Mouse (Mus musculus): Measurements from ENCODE around the gene Cdipt. TPM values are rescaled to one million over a fixed set of nuclear protein-coding genes. Genes with fewer than 3 reads are reported as not detected.

Cdipt gene
- 33.4 and 41.3 TPM in 2 replicates for polyA plus RNA-seq (2012; ENCODE audit: insufficient read depth, insufficient read length, missing spikeins)

- Histone ChIP-seq H3K4me1 (ENCODE audit: control insufficient read depth, insufficient read depth, insufficient read length, low read length) (peaks cover 19% of the 10 kb centered on the region), H3K27ac (replicated peaks; ENCODE audit: low read depth, low read length) (peak within 1 kb of the TSS; percentile 100), H3K4me3 (ENCODE audit: insufficient read depth, low read depth, low read length) (peak within 1 kb of the TSS; percentile 98)
These were observed at the start of gene Cdipt for GRCm38 (mm10) chr7:126975893-126975949. Gene Cdipt (plus strand): TSS chr7:126975914.

- H3K4me3 ChIP-seq (ENCODE audit: insufficient read depth, low read depth, low read length) = no peak overlapping the region
- no peak overlapping the region for H3K27ac ChIP-seq (replicated peaks; ENCODE audit: low read depth, low read length)
- H3K4me1 ChIP-seq (ENCODE audit: control insufficient read depth, insufficient read depth, insufficient read length, low read length) = no peaks in the 10 kb centered on the region
These were observed 49.4 kb upstream of the Cdipt start for GRCm38 (mm10) chr7:126926299-126926698.

DNA sequence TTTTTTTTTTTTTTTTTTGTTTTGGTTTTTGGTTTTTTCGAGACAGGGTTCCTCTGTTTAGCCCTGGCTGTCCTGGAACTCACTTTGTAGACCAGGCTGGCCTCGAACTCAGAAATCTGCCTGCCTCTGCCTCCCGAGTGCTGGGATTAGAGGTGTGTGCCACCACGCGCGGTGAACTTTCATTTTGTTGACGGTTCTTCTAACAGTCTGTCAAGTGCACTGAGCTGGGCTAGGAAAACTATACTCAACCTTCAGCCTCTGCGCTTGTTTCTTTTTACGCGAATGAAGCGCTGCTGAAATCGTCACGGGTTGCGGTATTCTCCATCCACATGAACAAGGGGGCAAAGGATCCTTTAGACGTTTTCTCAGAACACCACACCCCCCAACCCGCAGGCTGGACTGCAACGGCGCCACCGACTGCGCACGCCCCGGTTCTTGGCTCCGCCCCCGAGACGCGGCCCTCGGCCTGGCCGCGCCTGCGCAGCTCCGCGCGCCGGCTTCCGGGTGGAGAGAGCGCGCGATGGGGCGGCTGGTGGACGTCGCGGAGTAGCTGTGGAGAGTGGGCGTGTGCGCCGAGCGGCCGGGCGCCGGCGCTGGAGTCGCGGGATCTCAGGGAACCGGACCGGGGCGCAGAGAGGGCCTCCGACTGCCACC lies 47.2 kb upstream of the Cdipt start, which contains the start of gene Kctd13:
Gene Kctd13 (plus strand): TSS at position 496 of the 654 bp plus-strand sequence.
- H3K27ac ChIP-seq (replicated peaks; ENCODE audit: low read depth, low read length) = 0 out of 2 replicates have a peak within 1 kb of the TSS, but pooled peaks have one; percentile 30
- peak within 1 kb of the TSS; percentile 75 for H3K4me3 ChIP-seq (ENCODE audit: insufficient read depth, low read depth, low read length)
- no peaks in the 10 kb centered on the region for H3K4me1 ChIP-seq (ENCODE audit: control insufficient read depth, insufficient read depth, insufficient read length, low read length)

DNA sequence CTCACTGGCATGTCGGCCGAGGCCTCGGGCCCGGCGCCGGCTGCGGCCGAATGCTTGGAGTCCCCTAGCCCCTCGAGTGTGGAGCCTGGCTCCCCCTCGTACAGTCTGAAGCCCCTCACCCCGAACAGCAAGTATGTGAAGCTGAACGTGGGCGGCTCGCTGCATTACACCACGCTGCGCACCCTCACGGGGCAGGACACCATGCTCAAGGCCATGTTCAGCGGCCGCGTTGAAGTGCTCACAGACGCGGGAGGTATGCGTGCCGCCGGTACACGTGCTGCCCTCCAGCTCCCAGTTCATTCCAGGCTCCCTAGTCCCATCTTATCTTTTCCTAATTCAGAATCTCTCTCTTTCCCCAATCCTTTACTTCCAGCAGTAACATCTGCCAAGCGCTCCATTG lies 46.7 kb upstream of the Cdipt start:
- Histone ChIP-seq H3K4me3 (ENCODE audit: insufficient read depth, low read depth, low read length) (peak overlapping the region; percentile 75), H3K27ac (replicated peaks; ENCODE audit: low read depth, low read length) (no peak overlapping the region), H3K4me1 (ENCODE audit: control insufficient read depth, insufficient read depth, insufficient read length, low read length) (no peaks in the 10 kb centered on the region)

DNA sequence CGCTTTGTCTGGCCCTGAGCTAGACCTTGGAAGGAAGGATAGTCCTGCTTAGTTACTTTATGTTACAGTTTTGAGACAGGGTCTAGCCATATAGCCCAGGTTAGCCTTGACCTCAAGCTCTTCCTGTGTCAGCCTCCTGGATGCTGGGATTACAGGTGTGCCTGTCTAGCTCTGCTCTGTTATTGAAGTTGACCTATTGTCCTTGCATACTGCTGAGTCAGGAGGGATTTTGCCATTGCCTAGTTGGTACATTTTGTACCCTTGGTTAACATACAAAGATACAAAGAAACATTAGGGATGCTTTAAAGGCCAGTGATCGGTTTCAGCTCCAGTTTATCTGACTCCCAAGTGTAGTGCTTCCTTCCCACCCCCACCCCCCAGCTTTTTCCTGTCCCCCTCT lies 43.1 kb upstream of the Cdipt start:
- Histone ChIP-seq H3K4me1 (ENCODE audit: control insufficient read depth, insufficient read depth, insufficient read length, low read length) (no peaks in the 10 kb centered on the region), H3K27ac (replicated peaks; ENCODE audit: low read depth, low read length) (no peak overlapping the region), H3K4me3 (ENCODE audit: insufficient read depth, low read depth, low read length) (no peak overlapping the region)

DNA sequence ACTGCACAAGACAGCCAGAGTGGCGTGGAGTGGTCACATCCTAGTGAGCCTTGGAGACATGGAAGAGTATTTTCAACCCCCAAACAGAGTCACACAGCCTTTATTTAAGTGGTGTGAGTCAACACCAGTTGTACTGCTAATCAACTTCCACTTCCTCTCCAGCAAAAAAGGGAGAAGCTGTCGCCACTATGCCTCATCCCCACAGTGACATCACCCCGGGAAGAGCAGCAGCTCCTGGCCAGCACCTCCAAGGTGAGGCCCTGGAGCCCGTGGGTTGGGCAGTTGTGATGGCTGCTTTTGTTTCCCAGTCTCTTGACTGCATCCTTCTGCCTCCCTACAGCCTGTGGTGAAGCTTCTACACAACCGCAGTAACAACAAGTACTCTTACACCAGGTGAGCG lies 34.5 kb upstream of the Cdipt start:
- Histone ChIP-seq H3K27ac (replicated peaks; ENCODE audit: low read depth, low read length) (no peak overlapping the region), H3K4me3 (ENCODE audit: insufficient read depth, low read depth, low read length) (no peak overlapping the region), H3K4me1 (ENCODE audit: control insufficient read depth, insufficient read depth, insufficient read length, low read length) (no peaks in the 10 kb centered on the region)

DNA sequence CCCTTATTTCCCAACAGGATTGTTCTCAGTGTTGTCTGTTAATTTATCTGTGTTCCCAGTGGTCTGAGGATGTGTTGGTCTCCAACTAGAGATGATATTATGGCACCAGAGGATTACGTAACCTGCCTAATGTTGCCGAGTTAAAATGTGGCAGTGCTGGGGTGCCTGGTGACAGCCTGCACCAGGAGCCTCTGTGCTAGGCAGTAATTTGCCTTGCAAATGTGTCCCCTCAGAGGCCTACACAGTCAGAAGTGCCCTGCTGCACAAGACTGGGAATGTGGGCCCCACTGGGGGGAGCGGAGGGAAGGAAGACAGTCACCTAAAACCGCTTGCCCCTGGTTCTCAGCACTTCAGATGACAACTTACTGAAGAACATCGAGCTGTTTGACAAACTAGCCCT lies 33.9 kb upstream of the Cdipt start:
- H3K27ac ChIP-seq (replicated peaks; ENCODE audit: low read depth, low read length) = no peak overlapping the region
- no peak overlapping the region for H3K4me3 ChIP-seq (ENCODE audit: insufficient read depth, low read depth, low read length)
- H3K4me1 ChIP-seq (ENCODE audit: control insufficient read depth, insufficient read depth, insufficient read length, low read length) = no peaks in the 10 kb centered on the region

GRCm38 (mm10) chr7:126946530-126946929 lies 29.2 kb upstream of the Cdipt start:
- Histone ChIP-seq H3K4me3 (ENCODE audit: insufficient read depth, low read depth, low read length) (no peak overlapping the region), H3K27ac (replicated peaks; ENCODE audit: low read depth, low read length) (no peak overlapping the region), H3K4me1 (ENCODE audit: control insufficient read depth, insufficient read depth, insufficient read length, low read length) (peaks cover 3% of the 10 kb centered on the region)

DNA sequence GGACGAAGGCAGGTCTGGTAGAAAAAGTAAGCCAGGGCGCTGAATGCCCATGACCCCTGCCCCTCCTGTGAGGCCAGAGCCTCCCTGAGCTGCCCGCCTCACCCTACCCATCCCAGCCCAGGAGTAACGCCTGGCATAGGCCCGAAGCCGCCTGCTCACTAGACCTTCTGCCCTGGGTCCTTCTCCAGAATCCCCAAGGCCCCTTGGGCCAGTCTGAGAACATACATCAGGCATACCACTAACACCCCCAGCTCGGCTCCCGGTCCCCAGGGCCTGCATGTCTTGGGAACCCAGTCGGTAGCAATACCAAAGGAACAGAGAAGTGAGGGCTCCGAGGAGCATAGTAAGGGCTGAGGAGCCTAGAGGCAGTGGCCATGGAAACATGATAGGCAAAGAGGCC lies 27.1 kb upstream of the Cdipt start:
- Histone ChIP-seq H3K27ac (replicated peaks; ENCODE audit: low read depth, low read length) (no peak overlapping the region), H3K4me3 (ENCODE audit: insufficient read depth, low read depth, low read length) (no peak overlapping the region), H3K4me1 (ENCODE audit: control insufficient read depth, insufficient read depth, insufficient read length, low read length) (peaks cover 3% of the 10 kb centered on the region)

DNA sequence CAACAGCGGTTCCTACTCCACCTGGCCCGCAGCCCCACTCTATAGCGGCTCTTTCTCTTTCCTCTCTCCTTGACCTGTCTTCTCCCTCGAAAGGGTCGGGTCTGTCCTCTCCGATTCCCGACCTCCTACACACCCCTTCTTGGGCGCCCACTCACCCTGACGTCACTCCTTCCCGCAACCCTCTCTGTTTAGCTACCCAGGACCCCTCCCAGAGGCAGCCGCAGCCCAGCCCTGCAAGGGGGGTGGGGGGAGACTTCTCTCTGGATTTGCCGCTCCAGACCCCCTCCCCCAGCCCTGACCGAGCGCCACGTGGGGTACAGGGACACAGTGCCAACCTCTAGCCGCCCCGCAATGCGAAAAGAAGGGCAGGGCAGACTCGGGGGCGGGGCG lies 26.3 kb upstream of the Cdipt start, which contains the start of gene Asphd1:
Gene Asphd1 (minus strand): TSS at position 180 of the 390 bp plus-strand sequence.
- Histone ChIP-seq H3K4me3 (ENCODE audit: insufficient read depth, low read depth, low read length) (peak within 1 kb of the TSS; percentile 48), H3K4me1 (ENCODE audit: control insufficient read depth, insufficient read depth, insufficient read length, low read length) (peaks cover 3% of the 10 kb centered on the region), H3K27ac (replicated peaks; ENCODE audit: low read depth, low read length) (no peak within 1 kb of the TSS)

GRCm38 (mm10) chr7:126949793-126950646 lies 25.7 kb upstream of the Cdipt start, which contains the start of gene Sez6l2:
Gene Sez6l2 (plus strand): TSS chr7:126950563.
- no peak within 1 kb of the TSS for H3K27ac ChIP-seq (replicated peaks; ENCODE audit: low read depth, low read length)
- H3K4me3 ChIP-seq (ENCODE audit: insufficient read depth, low read depth, low read length) = peak within 1 kb of the TSS; percentile 48
- H3K4me1 ChIP-seq (ENCODE audit: control insufficient read depth, insufficient read depth, insufficient read length, low read length) = peaks cover 3% of the 10 kb centered on the region

DNA sequence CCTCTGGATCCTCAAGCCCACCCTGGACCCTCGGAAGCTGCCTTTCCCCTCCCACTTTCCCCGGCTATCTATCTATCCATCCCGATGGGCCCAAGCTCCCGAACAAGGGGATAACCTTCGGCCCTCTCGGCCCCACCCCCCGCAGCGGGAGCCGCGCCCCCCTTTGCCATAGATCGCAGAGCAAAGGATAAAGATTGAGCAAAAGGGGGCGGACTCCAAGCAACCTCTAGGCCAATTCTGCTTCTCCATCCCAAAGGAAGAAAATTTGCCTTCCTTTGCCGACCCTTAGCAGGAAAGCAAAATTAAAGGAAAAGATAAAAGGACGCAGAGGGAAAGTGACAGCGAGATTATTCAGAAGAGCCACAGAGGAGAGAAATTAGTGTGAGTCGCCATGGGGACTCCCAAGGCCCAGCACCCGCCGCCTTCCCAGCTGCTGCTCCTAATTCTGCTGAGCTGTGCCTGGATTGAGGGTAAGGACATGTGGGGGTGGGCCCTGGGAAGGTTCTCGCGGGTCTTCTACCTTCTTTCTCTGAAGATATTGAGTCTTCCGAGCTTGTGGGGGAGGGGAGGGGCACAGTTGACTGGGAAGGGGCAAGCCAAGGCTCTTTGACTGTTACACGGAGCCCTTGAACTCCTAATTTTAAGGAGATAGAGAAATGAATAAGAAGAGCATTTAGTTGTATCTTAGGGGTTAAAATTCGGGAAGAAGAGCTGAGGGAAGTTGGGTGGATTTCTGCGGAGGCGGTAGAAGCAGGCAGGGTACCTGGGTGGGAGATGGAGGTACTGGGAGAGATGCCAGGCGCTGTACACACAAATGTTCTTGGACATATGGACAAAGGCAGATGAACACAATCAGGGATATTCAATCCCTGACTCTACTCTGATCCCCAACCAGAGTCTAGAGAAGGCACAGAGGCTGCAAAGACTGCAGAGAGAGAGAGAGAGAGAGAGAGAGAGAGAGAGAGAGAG lies 24.8 kb upstream of the Cdipt start:
- Histone ChIP-seq H3K4me1 (ENCODE audit: control insufficient read depth, insufficient read depth, insufficient read length, low read length) (peaks cover 3% of the 10 kb centered on the region), H3K4me3 (ENCODE audit: insufficient read depth, low read depth, low read length) (peak overlapping the region; percentile 30), H3K27ac (replicated peaks; ENCODE audit: low read depth, low read length) (no peak overlapping the region)

DNA sequence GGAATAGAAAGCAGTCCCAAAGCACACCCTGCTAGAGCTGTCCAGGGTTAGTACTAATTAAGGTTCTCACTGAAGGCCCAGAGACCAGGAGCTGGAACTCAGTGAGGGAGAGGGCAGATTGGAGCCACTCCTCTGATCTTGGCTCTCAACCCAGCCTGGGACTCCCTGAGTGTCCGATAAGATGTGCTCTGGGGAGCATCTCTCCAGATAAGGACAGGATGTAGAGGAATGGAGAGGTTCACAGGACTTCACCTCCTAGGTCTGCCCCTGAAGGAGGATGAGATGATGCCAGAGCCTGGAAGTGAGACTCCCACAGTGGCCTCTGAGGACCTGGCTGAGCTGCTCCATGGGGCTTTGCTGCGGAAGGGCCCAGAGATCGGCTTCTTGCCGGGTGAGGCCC lies 24.0 kb upstream of the Cdipt start:
- Histone ChIP-seq H3K4me3 (ENCODE audit: insufficient read depth, low read depth, low read length) (no peak overlapping the region), H3K4me1 (ENCODE audit: control insufficient read depth, insufficient read depth, insufficient read length, low read length) (peaks cover 3% of the 10 kb centered on the region), H3K27ac (replicated peaks; ENCODE audit: low read depth, low read length) (no peak overlapping the region)

DNA sequence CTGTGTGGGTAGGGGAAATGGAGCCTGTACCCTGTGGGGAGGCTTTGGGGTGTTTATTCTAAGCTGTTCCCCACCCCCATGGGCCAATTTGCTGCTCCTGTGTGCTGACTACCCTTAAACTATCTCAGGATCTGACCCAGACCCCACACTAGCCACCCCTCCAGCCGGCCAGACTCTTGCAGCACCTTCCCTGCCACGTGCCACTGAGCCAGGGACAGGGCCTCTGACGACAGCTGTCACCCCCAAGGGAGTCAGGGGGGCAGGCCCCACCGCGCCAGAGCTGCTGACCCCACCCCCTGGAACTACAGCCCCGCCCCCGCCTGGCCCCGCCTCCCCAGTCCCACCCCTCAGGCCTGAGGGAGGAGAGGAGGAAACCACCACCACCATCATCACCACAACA lies 23.1 kb upstream of the Cdipt start:
- Histone ChIP-seq H3K4me3 (ENCODE audit: insufficient read depth, low read depth, low read length) (no peak overlapping the region), H3K4me1 (ENCODE audit: control insufficient read depth, insufficient read depth, insufficient read length, low read length) (peaks cover 3% of the 10 kb centered on the region), H3K27ac (replicated peaks; ENCODE audit: low read depth, low read length) (no peak overlapping the region)

DNA sequence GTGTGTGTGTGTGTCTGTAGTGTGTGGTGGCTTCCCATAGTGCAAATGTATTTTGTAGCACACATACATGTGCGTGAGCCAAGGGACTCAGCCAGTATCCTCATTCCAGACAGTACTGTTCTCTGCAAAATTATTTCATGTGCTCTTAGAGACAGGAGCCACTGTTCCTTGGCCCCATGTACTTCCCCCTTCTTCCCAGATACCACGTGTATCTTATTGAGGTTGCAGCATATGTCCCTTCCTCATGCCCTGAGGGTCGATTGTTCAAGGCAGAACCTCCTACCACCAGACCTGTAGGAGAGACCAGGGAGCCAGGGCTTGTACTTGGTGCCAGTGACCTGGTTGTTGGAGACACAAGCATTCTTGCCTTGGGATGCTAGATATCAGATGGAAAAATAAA lies 20.6 kb upstream of the Cdipt start:
- Histone ChIP-seq H3K27ac (replicated peaks; ENCODE audit: low read depth, low read length) (no peak overlapping the region), H3K4me1 (ENCODE audit: control insufficient read depth, insufficient read depth, insufficient read length, low read length) (no peaks in the 10 kb centered on the region; the same call in 1 of the 2 replicates), H3K4me3 (ENCODE audit: insufficient read depth, low read depth, low read length) (no peak overlapping the region)

All from brown adipose tissue, adult 24 weeks (tissue).